Mouse (Mus musculus): ENCODE measurements around the gene Cdc34. TPM values are rescaled to one million over a fixed set of nuclear protein-coding genes. Genes with fewer than 3 reads are reported as not detected.
A peak's percentile ranks its signal among the peaks of the same experiment; 100 is the strongest.

The Cdc34 gene
- polyA plus RNA-seq, 1 experiment from 2014 or later: 91.6 TPM

DNA sequence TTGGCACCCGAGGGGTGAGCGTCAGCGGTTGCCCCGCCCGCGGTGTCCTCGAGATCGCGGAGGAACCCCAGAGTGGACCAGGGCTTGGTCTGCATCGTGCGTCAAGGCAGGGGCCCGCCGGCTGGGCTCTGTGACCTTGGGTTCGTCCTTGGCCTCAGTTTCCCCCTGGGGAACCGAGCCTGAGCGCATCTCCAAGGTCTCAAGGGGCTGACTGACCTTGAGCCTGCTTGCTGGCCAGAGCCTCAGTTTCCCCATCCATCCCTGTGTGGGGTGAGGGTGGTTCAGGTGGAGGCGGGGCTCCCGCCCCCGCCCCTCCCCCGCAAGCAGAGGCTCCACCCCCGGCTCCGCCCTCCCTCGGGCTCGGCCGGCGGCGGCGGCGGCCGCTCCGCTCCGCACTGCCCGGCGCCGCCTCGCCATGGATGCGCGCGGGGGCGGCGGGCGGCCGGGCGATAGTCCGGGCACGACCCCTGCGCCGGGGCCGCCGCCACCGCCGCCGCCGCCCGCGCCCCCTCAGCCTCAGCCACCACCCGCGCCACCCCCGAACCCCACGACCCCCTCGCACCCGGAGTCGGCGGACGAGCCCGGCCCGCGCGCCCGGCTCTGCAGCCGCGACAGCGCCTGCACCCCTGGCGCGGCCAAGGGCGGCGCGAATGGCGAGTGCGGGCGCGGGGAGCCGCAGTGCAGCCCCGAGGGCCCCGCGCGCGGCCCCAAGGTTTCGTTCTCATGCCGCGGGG, 34.4 kb downstream of the Cdc34 start, which contains the start of gene Hcn2:
Gene Hcn2, plus strand, starts transcription at position 381 of the 734 bp plus-strand sequence.
- H3K9ac ChIP-seq: peak within 1 kb of the TSS; percentile 73
- H3K27me3 ChIP-seq (replicated peaks): peaks cover 41% of the 10 kb centered on the region
- peak within 1 kb of the TSS; percentile 69 for H3K27ac ChIP-seq
- peaks cover 24% of the 10 kb centered on the region for H3K4me1 ChIP-seq
- peak within 1 kb of the TSS; percentile 74 for H3K4me3 ChIP-seq
- peak within 1 kb of the TSS; percentile 84 for H3K4me2 ChIP-seq
- H3K9me3 ChIP-seq: no peaks in the 10 kb centered on the region
- 2% methylated on average over 57 of the region's 91 CpGs for WGBS
- peaks cover 7% of the 10 kb centered on the region; the same call in 1 of the 2 replicates for H3K36me3 ChIP-seq (replicated peaks)
- peak; percentile 53 for ATAC-seq (replicated peaks)

DNA sequence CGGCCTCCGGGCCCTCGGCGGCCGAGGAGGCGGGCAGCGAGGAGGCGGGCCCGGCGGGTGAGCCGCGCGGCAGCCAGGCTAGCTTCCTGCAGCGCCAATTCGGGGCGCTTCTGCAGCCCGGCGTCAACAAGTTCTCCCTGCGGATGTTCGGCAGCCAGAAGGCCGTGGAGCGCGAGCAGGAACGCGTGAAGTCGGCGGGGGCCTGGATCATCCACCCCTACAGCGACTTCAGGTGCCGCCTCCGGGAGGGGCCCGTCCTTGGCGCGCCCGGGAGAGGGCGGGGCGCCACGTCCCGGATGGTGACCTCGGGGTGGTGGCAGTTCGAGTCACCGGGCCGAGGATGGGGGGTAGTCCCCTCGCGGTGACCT, 35.0 kb downstream of the Cdc34 start:
- peaks cover 24% of the 10 kb centered on the region for H3K4me1 ChIP-seq
- peak overlapping the region; percentile 74 for H3K4me3 ChIP-seq
- peak; percentile 22 for ATAC-seq (replicated peaks)
- H3K9me3 ChIP-seq: no peaks in the 10 kb centered on the region
- H3K27ac ChIP-seq: peak overlapping the region; percentile 69
- WGBS: under 1% methylated on average over 42 of the region's 44 CpGs
- peaks cover 2% of the 10 kb centered on the region; the same call in 1 of the 2 replicates for H3K36me3 ChIP-seq (replicated peaks)
- H3K27me3 ChIP-seq (replicated peaks): peaks cover 41% of the 10 kb centered on the region
- H3K9ac ChIP-seq: peak overlapping the region; percentile 73
- H3K4me2 ChIP-seq: peak overlapping the region; percentile 84

DNA sequence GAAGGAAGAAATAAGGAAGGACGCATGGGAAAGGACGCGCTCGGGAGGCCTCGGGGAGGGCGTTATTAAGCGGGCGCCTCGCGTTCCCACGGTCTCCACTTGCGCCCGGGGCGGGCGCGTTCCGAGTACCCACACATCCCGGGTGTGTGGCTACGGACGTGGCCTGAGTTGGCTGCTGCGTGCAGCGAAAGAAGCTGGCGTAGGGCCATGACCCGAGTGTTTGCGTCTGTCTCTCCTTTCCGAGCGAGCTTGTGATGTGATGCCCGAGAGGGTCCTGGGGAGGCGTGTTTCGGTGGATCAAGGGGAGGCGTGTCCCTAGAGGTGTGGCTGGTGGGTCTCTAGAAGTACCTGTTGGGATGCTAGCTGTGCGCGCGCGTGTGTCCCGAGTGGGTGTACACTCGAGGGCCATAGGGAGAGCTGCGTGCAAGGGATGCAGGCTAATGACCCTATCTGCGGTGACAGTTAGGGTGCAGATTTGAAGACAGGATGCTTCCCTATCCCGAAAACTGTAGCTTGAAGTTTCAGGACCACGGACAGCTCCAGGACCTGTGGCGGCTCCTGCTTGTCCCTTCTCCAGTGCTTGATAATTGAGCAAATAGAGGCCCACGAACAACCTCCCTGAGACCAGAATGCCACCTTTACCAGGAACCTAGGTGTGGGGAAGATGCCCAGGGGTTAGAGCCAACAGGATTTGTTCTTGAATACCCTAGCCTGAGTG, 35.8 kb downstream of the Cdc34 start:
- Histone ChIP-seq H3K27me3 (replicated peaks) (peaks cover 41% of the 10 kb centered on the region), H3K36me3 (replicated peaks) (no peaks in the 10 kb centered on the region), H3K4me3 (peak overlapping the region; percentile 74), H3K9ac (peak overlapping the region; percentile 73), H3K4me1 (peaks cover 24% of the 10 kb centered on the region), H3K9me3 (no peaks in the 10 kb centered on the region), H3K27ac (no peak overlapping the region), H3K4me2 (peak overlapping the region; percentile 84)
- ATAC-seq (replicated peaks): no peak
- WGBS: 4% methylated on average over 43 of the region's 43 CpGs

DNA sequence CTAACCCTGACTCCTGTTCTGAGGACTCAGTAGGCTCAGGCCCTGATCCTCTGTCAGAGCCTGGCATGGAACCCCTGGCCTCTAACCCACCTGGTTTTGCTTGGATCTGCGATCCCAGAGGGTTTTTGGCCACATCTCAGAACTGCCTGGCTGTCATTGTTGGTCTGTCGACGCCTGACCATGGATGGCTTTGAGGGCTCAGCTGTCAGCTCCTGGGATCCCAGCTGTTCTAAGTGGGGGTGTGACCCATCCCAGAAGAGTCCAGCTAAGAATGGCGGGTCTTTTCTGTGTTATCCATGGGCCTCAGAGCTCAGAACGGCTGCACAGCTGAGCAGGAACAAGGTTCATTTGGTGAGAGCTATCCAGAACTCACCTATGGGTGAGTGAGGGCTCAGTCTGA, 39.1 kb downstream of the Cdc34 start:
- 64% methylated on average over 5 of the region's 5 CpGs for WGBS
- peaks cover 28% of the 10 kb centered on the region for H3K27me3 ChIP-seq (replicated peaks)
- no peak for ATAC-seq (replicated peaks)

DNA sequence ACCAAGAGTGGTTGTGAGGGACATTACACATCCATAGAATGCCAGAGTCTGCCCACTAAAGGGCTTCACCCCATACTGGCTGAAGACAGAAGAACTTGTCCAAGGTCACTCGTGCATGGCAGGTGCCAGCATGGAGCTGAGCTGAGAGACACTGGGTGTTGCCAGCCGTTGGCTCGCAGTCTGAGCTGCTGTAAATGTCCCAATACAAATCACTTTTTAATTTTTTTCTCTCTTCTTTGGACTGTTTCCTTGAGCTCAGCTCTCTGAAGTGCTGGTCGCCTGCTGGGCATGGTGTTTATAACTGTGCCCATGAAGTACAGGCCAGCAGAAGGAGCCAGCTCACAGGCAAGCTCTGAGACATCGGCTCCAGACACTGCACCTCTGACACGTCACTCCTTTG, 41.1 kb downstream of the Cdc34 start:
- no peak for ATAC-seq (replicated peaks)
- H3K9ac ChIP-seq: no peak overlapping the region
- H3K4me2 ChIP-seq: no peak overlapping the region
- no peak overlapping the region for H3K27ac ChIP-seq
- no peaks in the 10 kb centered on the region for H3K9me3 ChIP-seq
- peaks cover 5% of the 10 kb centered on the region for H3K4me1 ChIP-seq
- no peaks in the 10 kb centered on the region for H3K36me3 ChIP-seq (replicated peaks)
- H3K4me3 ChIP-seq: no peak overlapping the region
- H3K27me3 ChIP-seq (replicated peaks): peaks cover 15% of the 10 kb centered on the region
- WGBS: 50% methylated on average over 6 of the region's 6 CpGs

More for the DNA sequence above, 39.1 kb downstream of the Cdc34 start:
- Histone ChIP-seq H3K4me3 (no peak overlapping the region), H3K36me3 (replicated peaks) (no peaks in the 10 kb centered on the region), H3K4me2 (no peak overlapping the region), H3K4me1 (peaks cover 22% of the 10 kb centered on the region), H3K27ac (no peak overlapping the region), H3K9ac (no peak overlapping the region), H3K9me3 (no peaks in the 10 kb centered on the region)

DNA sequence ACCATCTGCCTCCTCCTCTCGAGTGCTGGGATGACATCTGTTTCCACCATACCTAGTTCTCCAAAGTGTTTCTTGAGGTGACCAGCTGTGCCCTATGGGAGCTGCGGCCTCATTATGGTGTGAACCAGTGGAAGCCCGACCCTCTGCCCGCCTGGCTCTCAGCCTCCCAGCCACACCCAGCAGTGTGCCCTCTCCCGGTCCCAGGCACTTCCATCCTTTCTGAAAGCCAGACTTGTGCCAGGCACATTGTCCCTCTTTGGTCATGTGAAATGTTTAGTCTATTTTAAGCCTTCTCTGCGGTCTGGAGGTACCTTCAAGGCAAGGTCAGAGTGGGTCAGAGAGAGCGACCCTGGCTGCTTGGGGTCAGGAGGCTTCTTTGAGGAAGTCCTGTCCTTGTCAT, 41.7 kb downstream of the Cdc34 start:
- Histone ChIP-seq H3K27ac (no peak overlapping the region), H3K4me2 (no peak overlapping the region), H3K9me3 (no peaks in the 10 kb centered on the region), H3K27me3 (replicated peaks) (peaks cover 9% of the 10 kb centered on the region), H3K36me3 (replicated peaks) (no peaks in the 10 kb centered on the region), H3K4me3 (no peak overlapping the region), H3K9ac (no peak overlapping the region), H3K4me1 (no peaks in the 10 kb centered on the region)
- 92% methylated on average over 7 of the region's 7 CpGs for WGBS
- ATAC-seq (replicated peaks): no peak

DNA sequence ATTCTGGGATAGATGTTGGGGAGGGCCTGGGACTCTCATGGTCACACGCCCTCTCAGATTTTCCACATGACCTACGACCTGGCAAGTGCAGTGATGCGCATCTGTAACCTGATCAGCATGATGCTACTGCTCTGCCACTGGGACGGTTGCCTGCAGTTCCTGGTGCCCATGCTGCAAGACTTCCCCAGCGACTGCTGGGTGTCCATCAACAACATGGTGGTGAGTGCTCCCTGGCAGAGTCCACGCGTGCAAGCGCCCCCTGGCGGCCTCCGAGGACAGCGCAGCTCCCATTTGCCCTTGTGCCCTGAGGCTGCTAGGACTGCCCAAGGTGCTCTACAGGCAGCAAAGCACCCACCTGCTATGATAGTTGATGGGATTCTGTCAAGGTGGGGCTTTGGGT, 44.1 kb downstream of the Cdc34 start:
- Histone ChIP-seq H3K27me3 (replicated peaks) (no peaks in the 10 kb centered on the region), H3K27ac (no peak overlapping the region), H3K4me2 (no peak overlapping the region), H3K4me1 (no peaks in the 10 kb centered on the region), H3K9me3 (no peaks in the 10 kb centered on the region), H3K9ac (no peak overlapping the region), H3K4me3 (no peak overlapping the region), H3K36me3 (replicated peaks) (no peaks in the 10 kb centered on the region)
- 29% methylated on average over 11 of the region's 11 CpGs for whole genome bisulfite sequencing
- ATAC-seq (replicated peaks): no peak

DNA sequence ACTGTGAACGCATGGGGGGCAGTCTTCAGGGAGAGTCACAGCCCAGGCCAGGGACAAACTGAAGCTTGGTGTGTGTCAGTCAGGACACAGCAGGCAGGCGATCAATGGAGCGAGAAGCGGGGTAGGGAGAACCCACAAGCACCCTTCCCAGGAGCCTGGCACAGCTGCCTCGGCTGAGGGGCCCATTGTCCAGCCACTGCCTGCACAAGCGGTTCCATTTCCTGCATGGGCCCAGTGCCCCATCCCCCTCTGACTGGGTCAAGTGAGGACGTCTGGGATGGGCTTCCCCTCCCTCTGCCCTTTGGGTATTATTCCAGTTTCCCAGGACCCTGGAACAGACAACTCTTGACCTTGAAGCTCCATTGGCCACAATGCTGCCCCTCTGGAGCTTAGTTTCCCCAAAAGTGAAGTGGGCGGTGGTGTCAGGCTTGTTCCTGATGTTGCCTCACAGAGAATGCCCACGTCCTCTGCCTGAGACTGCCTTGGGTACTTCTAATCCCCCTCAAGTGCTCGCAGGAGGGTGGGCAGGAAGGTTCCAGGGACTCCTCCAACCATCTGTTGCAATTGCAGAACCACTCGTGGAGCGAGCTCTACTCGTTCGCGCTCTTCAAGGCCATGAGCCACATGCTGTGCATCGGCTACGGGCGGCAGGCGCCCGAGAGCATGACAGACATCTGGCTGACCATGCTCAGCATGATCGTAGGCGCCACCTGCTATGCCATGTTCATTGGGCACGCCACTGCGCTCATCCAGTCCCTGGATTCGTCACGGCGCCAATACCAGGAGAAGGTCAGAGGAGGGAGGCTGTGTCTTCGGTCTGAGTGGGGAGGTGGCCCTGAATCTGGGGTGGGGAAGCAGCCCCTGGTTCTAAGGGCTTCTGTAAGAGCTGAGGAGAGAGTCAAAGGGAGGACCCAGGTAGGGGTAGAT, 46.6 kb downstream of the Cdc34 start:
- H3K4me1 ChIP-seq: no peaks in the 10 kb centered on the region
- 73% methylated on average over 28 of the region's 28 CpGs for WGBS
- H3K9me3 ChIP-seq: no peaks in the 10 kb centered on the region
- H3K36me3 ChIP-seq (replicated peaks): peaks cover 3% of the 10 kb centered on the region; the same call in 1 of the 2 replicates
- no peak overlapping the region for H3K4me3 ChIP-seq
- no peak for ATAC-seq (replicated peaks)
- H3K27me3 ChIP-seq (replicated peaks): no peaks in the 10 kb centered on the region
- H3K4me2 ChIP-seq: no peak overlapping the region
- no peak overlapping the region for H3K27ac ChIP-seq
- no peak overlapping the region for H3K9ac ChIP-seq

DNA sequence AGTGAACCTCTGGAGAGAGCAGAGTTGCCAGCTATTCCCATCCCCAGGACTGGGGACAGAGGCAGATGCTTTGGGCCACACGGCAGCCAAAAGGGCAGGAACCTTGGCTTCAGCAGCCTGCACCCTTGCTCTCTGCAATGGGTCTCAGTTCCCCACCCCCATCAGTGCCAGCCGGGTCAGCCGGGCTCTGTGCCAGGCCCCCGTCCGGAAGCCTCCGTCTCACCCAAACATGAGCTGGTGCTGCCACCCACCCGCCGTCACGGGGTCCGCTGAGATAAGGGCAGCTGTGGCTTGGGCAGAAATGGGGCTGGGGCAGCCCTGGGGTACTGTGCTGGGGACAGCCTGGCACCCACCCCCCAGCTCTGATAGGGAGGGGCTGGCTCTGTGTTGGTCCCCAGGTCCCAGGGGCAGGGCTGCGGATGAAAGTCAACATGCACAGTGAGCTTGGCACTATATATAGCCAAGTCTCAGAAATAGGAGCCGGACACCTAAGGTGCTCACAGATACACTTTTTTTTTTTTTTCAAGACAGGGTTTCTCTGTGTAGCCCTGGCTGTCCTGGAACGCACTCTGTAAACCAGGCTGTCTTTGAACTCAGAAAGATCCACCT, 47.5 kb downstream of the Cdc34 start:
- Histone ChIP-seq H3K27ac (no peak overlapping the region), H3K9ac (no peak overlapping the region), H3K4me2 (no peak overlapping the region), H3K4me1 (no peaks in the 10 kb centered on the region), H3K4me3 (no peak overlapping the region), H3K9me3 (no peaks in the 10 kb centered on the region), H3K36me3 (replicated peaks) (peaks cover 11% of the 10 kb centered on the region; the same call in 1 of the 2 replicates), H3K27me3 (replicated peaks) (no peaks in the 10 kb centered on the region)
- 81% methylated on average over 13 of the region's 13 CpGs for WGBS
- no peak for ATAC-seq (replicated peaks)

DNA sequence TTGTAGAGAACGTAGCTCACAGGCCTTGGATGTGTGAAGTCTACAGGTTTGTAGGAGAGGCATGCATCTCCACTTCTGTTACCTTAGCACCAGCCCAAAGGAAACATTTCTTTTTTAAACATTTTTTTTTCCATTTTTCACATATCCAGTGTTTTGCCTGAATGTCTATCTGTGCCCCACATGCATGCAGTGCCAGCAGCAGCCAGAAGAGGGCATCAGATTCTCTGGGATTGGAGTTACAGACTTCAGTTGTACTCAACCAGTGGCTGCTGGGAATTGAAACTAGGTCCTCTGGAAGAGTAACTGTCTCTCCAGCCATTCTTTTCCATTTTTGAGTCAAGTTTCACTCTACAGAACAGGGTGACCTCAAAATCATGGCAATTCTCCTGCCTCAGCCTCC, 50.5 kb downstream of the Cdc34 start:
- H3K27me3 ChIP-seq (replicated peaks): peaks cover 6% of the 10 kb centered on the region; the same call in 1 of the 2 replicates
- peaks cover 41% of the 10 kb centered on the region for H3K36me3 ChIP-seq (replicated peaks)
- H3K9ac ChIP-seq: no peak overlapping the region
- no peak overlapping the region for H3K4me2 ChIP-seq
- ATAC-seq (replicated peaks): no peak
- no peak overlapping the region for H3K27ac ChIP-seq
- H3K4me3 ChIP-seq: no peak overlapping the region
- WGBS: 100% methylated on average over 1 of the region's 1 CpGs
- H3K9me3 ChIP-seq: 0 out of 2 replicates have a peak, but pooled peaks cover 2% of the 10 kb centered on the region
- H3K4me1 ChIP-seq: no peaks in the 10 kb centered on the region

DNA sequence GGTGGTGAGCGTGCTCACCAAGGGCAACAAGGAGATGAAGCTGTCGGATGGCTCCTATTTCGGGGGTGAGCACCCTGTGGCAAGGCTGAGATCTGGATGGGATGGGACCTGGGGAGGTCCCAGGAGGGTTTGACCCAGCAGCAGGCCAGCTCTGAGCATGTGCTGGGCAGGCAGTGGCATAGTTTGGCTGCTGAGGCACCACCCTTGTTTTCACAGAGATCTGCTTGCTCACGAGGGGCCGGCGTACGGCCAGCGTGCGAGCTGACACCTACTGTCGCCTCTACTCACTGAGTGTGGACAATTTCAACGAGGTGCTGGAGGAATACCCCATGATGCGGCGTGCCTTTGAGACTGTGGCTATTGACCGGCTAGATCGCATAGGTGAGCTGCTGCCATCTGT, 51.9 kb downstream of the Cdc34 start:
- Histone ChIP-seq H3K4me2 (no peak overlapping the region), H3K27ac (no peak overlapping the region), H3K4me3 (no peak overlapping the region), H3K9me3 (peaks cover 11% of the 10 kb centered on the region), H3K36me3 (replicated peaks) (peaks cover 55% of the 10 kb centered on the region), H3K27me3 (replicated peaks) (peaks cover 6% of the 10 kb centered on the region; the same call in 1 of the 2 replicates), H3K9ac (no peak overlapping the region), H3K4me1 (no peaks in the 10 kb centered on the region)
- WGBS: 96% methylated on average over 15 of the region's 15 CpGs
- ATAC-seq (replicated peaks): no peak
